Mouse (Mus musculus) kidney, postnatal 25 days (tissue): ENCODE results near the gene Socs2.
"Not testable (repeated sequence)": the region's sequence is repeated elsewhere in the genome, so short reads cannot be mapped to it uniquely, and the experiment has no call there.

Source experiments
- DNase-seq, 2 experiments: peaks; one replicate each; pipeline ENCODE4 v3.0.0; 2021; ENCODE audit warnings: mixed read lengths in 2 of 2

The Socs2 gene

DNA sequence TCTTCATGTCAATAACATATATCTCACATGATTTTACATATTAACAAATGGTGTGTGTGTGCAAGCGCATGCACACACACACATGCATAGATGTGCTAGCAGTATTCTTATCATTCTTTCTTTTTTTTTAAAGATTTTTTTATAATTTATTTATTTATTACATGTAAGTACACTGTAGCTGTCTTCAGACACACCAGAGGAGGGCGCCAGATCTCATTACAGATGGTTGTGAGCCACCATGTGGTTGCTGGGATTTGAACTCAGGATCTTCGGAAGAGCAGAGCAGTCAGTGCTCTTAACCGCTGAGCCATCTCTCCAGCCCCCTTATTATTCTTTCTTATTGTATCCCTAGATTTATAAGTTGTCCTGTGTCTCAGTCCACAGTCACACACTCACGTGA, 27.2 kb downstream of the Socs2 start:
- not testable (repeated sequence) for DNase-seq

GRCm38 (mm10) chr10:95388821-95389477, 28.0 kb downstream of the Socs2 start:
- peak; percentile 43 to 66 for DNase-seq

GRCm38 (mm10) chr10:95386527-95386926, 30.5 kb downstream of the Socs2 start:
- no peak for DNase-seq

GRCm38 (mm10) chr10:95385801-95386203, 31.2 kb downstream of the Socs2 start:
- no peak for DNase-seq

- no peak for DNase-seq
Observed at GRCm38 (mm10) chr10:95385081-95385480, 31.9 kb downstream of the Socs2 start.

DNA sequence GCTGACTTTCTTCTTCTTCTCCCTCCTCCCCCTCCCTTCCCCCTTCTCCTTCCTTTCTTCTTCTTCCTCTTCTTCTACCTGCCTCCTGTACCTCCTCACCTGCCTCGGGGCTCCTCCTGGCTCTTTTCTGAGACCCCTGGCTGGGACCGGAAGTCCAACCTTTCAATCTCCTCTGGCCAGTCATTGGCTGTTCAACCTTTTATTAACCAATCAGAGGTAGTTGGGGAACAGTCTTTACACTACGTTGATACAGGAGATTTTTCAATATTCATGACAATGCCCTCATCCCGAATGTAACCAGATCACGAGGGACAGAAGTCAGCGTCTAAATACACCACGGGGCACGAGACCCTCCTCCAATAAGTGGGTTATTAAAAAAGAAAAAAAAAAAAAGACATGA, 32.5 kb downstream of the Socs2 start:
- DNase-seq: no peak

DNA sequence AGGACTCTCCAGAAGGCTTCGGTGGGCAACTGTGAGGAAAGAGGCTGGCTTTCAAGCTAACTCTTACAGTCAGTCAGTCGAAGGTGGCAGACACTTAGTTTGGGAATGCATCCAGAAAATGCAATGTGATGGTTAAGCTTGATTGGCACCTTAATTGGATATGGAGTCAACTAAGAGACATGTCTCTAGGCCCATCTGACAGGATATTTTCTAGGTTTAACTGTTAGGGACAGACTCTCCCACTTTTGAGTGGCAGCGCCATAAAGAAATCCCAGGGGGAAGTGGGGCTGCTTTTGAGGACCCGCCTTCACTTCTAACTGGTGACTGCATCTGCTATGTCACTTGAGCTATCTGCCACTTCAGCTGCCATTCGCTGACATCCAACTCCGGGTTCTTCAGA, 43.6 kb downstream of the Socs2 start:
- no peak for DNase-seq

- no peak for DNase-seq
Observed at GRCm38 (mm10) chr10:95371942-95372341, 45.0 kb downstream of the Socs2 start.

GRCm38 (mm10) chr10:95369190-95369589, 47.8 kb downstream of the Socs2 start:
- DNase-seq: no peak

DNA sequence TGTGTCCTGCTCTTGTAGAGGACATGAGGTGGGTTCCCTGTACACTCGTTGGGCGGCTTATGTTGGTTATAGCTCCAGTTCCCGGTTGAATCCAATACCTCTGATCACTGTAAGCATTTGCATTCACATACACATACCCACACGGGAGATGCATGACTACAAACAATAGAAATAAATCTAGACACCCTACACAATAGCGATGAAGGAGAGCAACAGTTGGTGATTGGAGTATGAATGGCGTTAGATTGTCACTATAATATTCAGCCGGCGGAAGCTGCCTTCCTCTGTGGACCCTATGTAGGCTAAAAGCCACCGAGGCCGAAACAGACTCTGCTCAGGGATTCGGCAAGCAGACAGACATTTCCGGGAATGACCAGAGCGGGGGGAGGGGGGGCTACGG, 48.8 kb downstream of the Socs2 start:
- no peak for DNase-seq

DNA sequence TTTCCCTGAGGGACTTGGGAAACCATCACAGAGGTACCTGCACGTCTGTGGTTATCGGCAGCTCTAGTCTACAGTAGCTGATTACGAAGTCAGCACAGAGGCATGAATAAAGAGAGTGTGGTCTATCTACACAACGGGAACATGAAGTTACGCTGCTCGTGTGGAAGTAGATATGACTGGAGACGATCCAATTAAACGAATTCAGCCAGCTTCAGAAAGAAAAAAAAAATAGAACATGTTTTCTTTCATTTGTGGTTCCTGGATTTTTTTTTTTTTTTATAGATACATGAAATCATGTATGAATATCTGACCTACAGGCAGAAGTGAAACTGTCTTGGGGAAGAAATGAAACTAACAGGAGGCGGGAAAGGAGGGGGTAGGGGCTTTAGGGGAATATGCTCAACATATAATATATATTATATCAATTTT, 49.3 kb downstream of the Socs2 start:
- DNase-seq: no peak

DNA sequence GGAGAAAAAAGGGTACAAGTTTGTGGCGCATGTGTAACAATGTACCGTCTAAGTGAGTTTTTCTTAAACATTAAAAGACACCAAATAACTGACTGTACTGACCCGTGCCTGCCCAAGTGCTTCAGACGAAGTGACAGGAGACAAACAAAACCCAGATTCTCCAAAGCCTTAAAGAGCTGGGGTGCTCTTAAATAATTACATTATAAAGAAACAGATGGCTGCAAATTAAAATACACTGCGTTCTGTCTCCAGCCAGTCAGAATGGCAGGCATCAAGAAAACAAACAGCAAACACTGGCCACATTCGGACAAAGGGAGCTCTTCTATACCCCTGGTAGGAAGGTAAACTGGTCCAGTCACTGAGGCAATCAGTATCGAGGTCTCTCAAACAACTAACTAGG, 49.7 kb downstream of the Socs2 start:
- DNase-seq: no peak

DNA sequence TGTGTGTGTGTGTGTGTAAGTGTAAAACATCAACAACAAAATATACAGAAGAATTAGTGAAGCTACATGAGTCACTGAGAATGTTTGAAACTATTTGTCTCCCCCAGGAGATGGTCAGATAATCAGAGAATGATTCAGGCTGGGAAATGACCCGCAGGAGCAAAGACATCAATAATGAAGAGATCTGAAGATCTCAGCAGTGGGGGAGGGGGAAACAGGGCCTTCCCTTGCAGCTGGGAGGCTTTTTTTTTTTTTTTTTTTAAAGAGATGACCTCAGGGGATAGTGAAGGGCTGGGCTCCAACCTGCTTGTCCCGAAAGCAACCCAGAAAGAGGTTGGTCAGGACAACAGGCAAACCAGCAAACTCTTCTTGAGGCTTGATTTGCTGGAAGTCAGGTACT, 54.7 kb downstream of the Socs2 start:
- no peak for DNase-seq

- no peak for DNase-seq
Observed at GRCm38 (mm10) chr10:95361260-95361841, 55.6 kb downstream of the Socs2 start.

- no peak for DNase-seq
Observed at GRCm38 (mm10) chr10:95360048-95360447, 56.9 kb downstream of the Socs2 start.

GRCm38 (mm10) chr10:95357721-95358120, 59.3 kb downstream of the Socs2 start:
- DNase-seq: no peak

GRCm38 (mm10) chr10:95356711-95357110, 60.3 kb downstream of the Socs2 start:
- no peak for DNase-seq

DNA sequence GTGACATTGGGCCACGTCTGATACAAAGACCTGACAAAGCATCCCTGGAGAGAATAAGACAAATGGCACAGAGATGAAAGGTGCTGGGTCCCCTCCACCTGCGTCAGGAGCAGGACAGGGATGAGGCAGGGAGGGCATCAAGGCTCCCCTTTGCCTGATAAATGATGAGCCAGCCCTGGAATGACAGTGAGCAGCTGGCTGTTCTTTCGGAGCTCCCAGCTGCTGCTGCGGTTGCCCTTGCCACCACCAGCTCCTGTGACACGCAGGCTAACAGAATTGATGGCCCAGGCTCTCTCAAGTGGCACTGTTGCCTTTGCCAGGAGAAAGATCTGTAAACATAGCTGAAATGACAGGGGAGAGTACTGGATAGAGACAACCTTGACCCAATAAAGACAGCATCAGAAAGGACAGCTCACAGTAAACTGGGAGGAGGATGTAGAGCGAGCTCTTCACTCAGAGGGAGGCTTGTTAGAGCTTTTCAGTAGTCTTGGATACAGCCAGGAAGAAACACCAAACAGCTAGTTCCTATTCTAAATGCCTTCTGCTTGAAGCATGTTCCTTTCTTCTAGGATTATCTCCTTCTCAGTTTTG, 61.2 kb downstream of the Socs2 start:
- no peak for DNase-seq

DNA sequence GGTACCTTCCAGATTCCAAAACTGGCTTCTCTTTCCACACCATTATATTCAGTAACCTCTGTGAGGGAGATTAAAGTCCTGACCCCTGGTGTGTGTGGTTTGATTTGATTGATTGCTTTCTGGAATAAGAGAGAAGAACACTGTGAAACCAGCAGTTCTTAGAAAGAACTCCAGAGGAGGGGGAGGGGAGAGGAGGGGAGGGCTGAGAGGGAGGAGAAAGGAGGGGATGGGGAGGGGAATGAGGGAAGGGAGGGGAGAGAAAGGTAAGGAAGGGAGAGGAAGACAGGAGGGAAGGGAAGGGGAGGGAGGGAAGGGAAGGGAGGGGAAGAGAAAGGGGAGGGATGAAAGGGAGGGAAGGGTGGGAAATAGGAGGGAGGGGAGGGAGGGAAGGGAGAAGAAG, 62.3 kb downstream of the Socs2 start:
- DNase-seq: no peak

- DNase-seq: no peak
Observed at GRCm38 (mm10) chr10:95354047-95354446, 62.9 kb downstream of the Socs2 start.

GRCm38 (mm10) chr10:95348457-95348856, 68.5 kb downstream of the Socs2 start:
- DNase-seq: no peak

DNA sequence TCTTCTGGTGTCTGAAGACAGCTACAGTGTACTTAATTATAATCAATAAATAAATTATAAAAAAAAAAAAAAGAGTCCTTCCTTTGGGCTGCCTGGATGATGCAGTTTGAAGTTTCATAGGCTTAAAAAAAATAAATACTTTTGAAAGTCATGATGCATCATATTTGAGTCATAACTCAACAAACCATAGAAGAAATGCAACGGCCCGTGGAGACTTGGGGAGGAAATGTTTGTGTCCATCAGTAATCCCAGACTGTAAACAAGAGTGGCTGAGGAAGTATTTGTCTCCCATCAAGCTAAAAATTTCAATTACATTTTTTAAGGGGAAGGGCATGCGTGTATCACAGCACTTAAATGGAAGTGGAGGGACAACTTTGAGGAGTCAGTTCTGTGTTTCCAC, 69.2 kb downstream of the Socs2 start:
- DNase-seq: no peak

DNA sequence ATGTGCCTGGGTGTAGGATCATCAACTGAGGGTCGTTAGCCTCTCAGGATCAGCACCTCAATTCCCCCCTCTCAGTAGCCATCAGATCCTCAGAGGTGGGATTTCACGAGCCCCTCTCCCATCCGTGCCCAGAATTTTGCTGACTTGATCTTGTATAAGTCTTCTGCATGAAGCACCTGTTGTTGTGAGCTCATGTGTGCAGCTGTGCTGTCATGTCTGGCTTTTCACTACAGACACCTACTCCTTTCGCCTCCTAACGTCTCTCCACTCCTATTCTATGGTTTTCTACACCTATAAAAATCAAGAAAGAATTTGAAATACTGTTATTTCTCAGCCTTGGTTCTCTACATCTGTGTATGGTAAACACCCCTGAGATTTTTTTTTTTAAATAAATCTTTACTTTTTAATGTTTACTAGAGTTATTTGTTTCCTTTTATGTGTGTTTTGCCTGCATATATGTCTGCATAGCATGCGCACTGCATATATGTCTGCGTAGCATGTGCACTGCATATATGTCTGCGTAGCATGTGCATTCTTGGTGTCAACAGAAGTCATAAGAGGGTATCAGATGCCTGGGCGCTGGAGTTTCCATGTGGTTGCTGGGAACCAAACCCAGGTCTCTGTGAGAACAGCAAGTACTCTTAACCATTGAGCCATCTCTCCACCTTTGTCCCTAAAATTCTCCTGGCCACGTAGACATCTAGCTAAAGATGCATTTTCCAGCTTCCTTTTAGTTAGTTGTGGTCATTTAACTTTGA, 74.0 kb downstream of the Socs2 start:
- DNase-seq: no peak

GRCm38 (mm10) chr10:95340676-95341075, 76.3 kb downstream of the Socs2 start:
- DNase-seq: no peak
